Mouse (Mus musculus): ENCODE data around the gene Map3k15.

- no peak for TF ChIP-seq CTCF (IDR thresholded peaks at IDR 0.05; ENCODE audit: insufficient read depth, low read depth, low read length)
- no peak for TF ChIP-seq POLR2A (IDR thresholded peaks at IDR 0.05; ENCODE audit: insufficient read depth, low read depth, low read length)
Measured at GRCm38 (mm10) chrX:160136153-160136552, 147.9 kb downstream of the Map3k15 start.
